8 mouse cellular contexts compared by ENCODE assay signal in genomic region chr11:70520178-70520769, GRCm38 (mm10). TPM values are rescaled to one million over a fixed set of nuclear protein-coding genes. Genes with fewer than 3 reads are reported as not detected.
DNase-seq lines count a peak whose midpoint lies in the region; ATAC-seq and TF ChIP-seq lines count a peak whose summit lies in the region.

No protein-coding gene starts in this region.

- no peaks in the 10 kb centered on the region for H3K9me3 ChIP-seq in ES-E14 (ENCODE audit: control insufficient read depth, insufficient read depth, low read depth, low read length)
- no peaks in the 10 kb centered on the region for H3K9me3 ChIP-seq in forebrain, embryonic 11.5 days (ENCODE audit: control insufficient read depth, low read length)
- H3K9me3 ChIP-seq in neural tube, embryonic 12.5 days = no peaks in the 10 kb centered on the region

- H3K27me3 ChIP-seq in forebrain, embryonic 11.5 days (ENCODE audit: control insufficient read depth, insufficient read depth, low read length) = peaks cover 2% of the 10 kb centered on the region
- peaks cover 10% of the 10 kb centered on the region for H3K27me3 ChIP-seq in neural tube, embryonic 12.5 days (replicated peaks)

- peak overlapping the region; percentile 55 to 61 for H3K4me3 ChIP-seq in ES-E14 (ENCODE audit: insufficient read depth in 1 of 2, low read depth in 1 of 2, low read length in 2 of 2, poor library complexity in 1 of 2, severe bottlenecking in 1 of 2)
- H3K4me3 ChIP-seq in forebrain, embryonic 11.5 days (ENCODE audit: low read depth, low read length) = peak overlapping the region; percentile 11; the same call in 1 of the 2 replicates
- H3K4me3 ChIP-seq in neural tube, embryonic 12.5 days = peak overlapping the region; percentile 7; the same call in 1 of the 2 replicates

- H3K9ac ChIP-seq in ES-E14 (ENCODE audit: insufficient read depth, low read depth, low read length, poor library complexity, severe bottlenecking) = peak overlapping the region; percentile 58
- peak overlapping the region; percentile 59 for H3K9ac ChIP-seq in forebrain, embryonic 11.5 days (ENCODE audit: low read length)
- peak overlapping the region; percentile 57 for H3K9ac ChIP-seq in neural tube, embryonic 12.5 days

- ATAC-seq in forebrain, embryonic 11.5 days (replicated peaks; ENCODE audit: low FRiP score) = no peak
- ATAC-seq in neural tube, embryonic 12.5 days (ENCODE audit: low FRiP score, low read depth) = peak; percentile 52
- no peak for ATAC-seq in monocyte, adult 5-6 weeks (replicated peaks; ENCODE audit: insufficient number of reproducible peaks, low FRiP score, low TSS enrichment, poor library complexity, severe bottlenecking)

- in situ Hi-C loops in ES-E14 (cut with MboI; ENCODE audit: low sequenced_read_pairs in 2 of 2, unreplicated experiment in 2 of 2) = no loop called here

- H3K36me3 ChIP-seq in ES-E14 (ENCODE audit: control insufficient read depth, insufficient read depth, low read length, poor library complexity, severe bottlenecking) = no peaks in the 10 kb centered on the region
- H3K36me3 ChIP-seq in forebrain, embryonic 11.5 days (ENCODE audit: control insufficient read depth, insufficient read depth, low read length) = no peaks in the 10 kb centered on the region
- H3K36me3 ChIP-seq in neural tube, embryonic 12.5 days = no peaks in the 10 kb centered on the region

- intact Hi-C loops in heart, postnatal 25 days (cut with DNase I) = no loop called here

- DNase-seq in ES-E14 (ENCODE audit: low read depth, low spot score) (no peak), liver (peak; percentile 26)
- peak; percentile 55 for DNase-seq in adrenal gland, postnatal 10 days
- DNase-seq in forebrain, embryonic 11.5 days (ENCODE audit: low spot score) = peak; percentile 76
- DNase-seq in heart, postnatal 25 days (ENCODE audit: low spot score) = peak; percentile 34
- DNase-seq in thymus, postnatal 14 days = no peak

- H3K4me1 ChIP-seq in ES-E14 (ENCODE audit: control insufficient read depth in 2 of 2, insufficient read depth in 2 of 2, low read length in 2 of 2, poor library complexity in 1 of 2) = peaks cover 0 to 4% of the 10 kb centered on the region in 2 experiments; a peak in 1 of 4 replicates
- H3K4me1 ChIP-seq in forebrain, embryonic 11.5 days (replicated peaks; ENCODE audit: control insufficient read depth, insufficient read depth, low read length) = 0 out of 2 replicates have a peak, but pooled peaks cover 5% of the 10 kb centered on the region
- peaks cover 10% of the 10 kb centered on the region for H3K4me1 ChIP-seq in neural tube, embryonic 12.5 days

- H3K27ac ChIP-seq in ES-E14 (ENCODE audit: insufficient read depth, low read depth, low read length, poor library complexity, severe bottlenecking) = no peak overlapping the region
- H3K27ac ChIP-seq in forebrain, embryonic 11.5 days (ENCODE audit: low read depth, low read length) = 0 out of 2 replicates have a peak overlapping the region, but pooled peaks have one; percentile 3
- no peak overlapping the region for H3K27ac ChIP-seq in neural tube, embryonic 12.5 days

- WGBS in forebrain, embryonic 11.5 days = 11% methylated on average over 41 of the region's 41 CpGs
- 15% methylated on average over 41 of the region's 41 CpGs for WGBS in neural tube, embryonic 12.5 days

- H3K4me2 ChIP-seq in forebrain, embryonic 11.5 days (ENCODE audit: low read depth, low read length, severe bottlenecking) = peak overlapping the region; percentile 50
- H3K4me2 ChIP-seq in neural tube, embryonic 12.5 days (replicated peaks) = peak overlapping the region; percentile 55

TF ChIP-seq in ES-E14, 5 proteins besides CTCF, POLR2A, EP300 and RAD21:
- no peak for TF ChIP-seq MAFK (IDR thresholded peaks at IDR 0.05; ENCODE audit: insufficient read depth, low read depth, low read length)
- TF ChIP-seq ZNF384 (IDR thresholded peaks at IDR 0.05; ENCODE audit: low read depth, low read length) = no peak
- TF ChIP-seq CHD2 (IDR thresholded peaks at IDR 0.05; ENCODE audit: low read depth, low read length) = no peak
- TF ChIP-seq ZC3H11A (IDR thresholded peaks at IDR 0.05; ENCODE audit: borderline replicate concordance, low read depth, low read length) = no peak

RNA-seq across cellular contexts. Expression of gene Gltpd2, which starts 1.3 kb away (rescaled TPM):
- 0.42 and 0.54 TPM in 2 replicates for total RNA-seq in ES-E14 (2012; rRNA removed)
- 1 to 10 TPM; 4.9 to 9.8 TPM for total RNA-seq in adrenal gland, postnatal 10 days (2021)
- polyA plus RNA-seq in forebrain, embryonic 11.5 days (2014; fragmentation: Nextera tagmentation; extraction: Ambion mirVana) = 0.35 and 0.56 TPM in 2 replicates
- total RNA-seq in heart, postnatal 25 days (2021) = not detected
- 0.22 and 0.42 TPM in 2 replicates for polyA plus RNA-seq in neural tube, embryonic 12.5 days (2016; fragmentation: Nextera tagmentation; extraction: Ambion mirVana)
- not detected in 3 replicates for total RNA-seq in monocyte, adult 5-6 weeks (2017)

RNA-seq across cellular contexts. Expression of gene Psmb6, which starts 4.9 kb away (rescaled TPM):
- total RNA-seq in ES-E14 (2012; rRNA removed) = 506 and 612 TPM in 2 replicates
- 100 to 1,000 TPM; 276 to 295 TPM for total RNA-seq in adrenal gland, postnatal 10 days (2021)
- polyA plus RNA-seq in forebrain, embryonic 11.5 days (2014; fragmentation: Nextera tagmentation; extraction: Ambion mirVana) = 812 and 901 TPM in 2 replicates
- total RNA-seq in heart, postnatal 25 days (2021) = 100 to 1,000 TPM; 227 to 230 TPM
- polyA plus RNA-seq in neural tube, embryonic 12.5 days (2016; fragmentation: Nextera tagmentation; extraction: Ambion mirVana) = 779 and 832 TPM in 2 replicates
- total RNA-seq in monocyte, adult 5-6 weeks (2017) = 181 to 224 TPM (median 209 TPM) in 3 replicates

RNA-seq across cellular contexts. Expression of gene Vmo1, which starts 5.9 kb away (rescaled TPM):
- not detected in 2 replicates for total RNA-seq in ES-E14 (2012; rRNA removed)
- total RNA-seq in adrenal gland, postnatal 10 days (2021) = under 1 TPM; 0.42 to 0.48 TPM
- not detected in 2 replicates for polyA plus RNA-seq in forebrain, embryonic 11.5 days (2014; fragmentation: Nextera tagmentation; extraction: Ambion mirVana)
- total RNA-seq in heart, postnatal 25 days (2021) = not detected
- not detected in 2 replicates for polyA plus RNA-seq in neural tube, embryonic 12.5 days (2016; fragmentation: Nextera tagmentation; extraction: Ambion mirVana)
- total RNA-seq in monocyte, adult 5-6 weeks (2017) = not detected in 3 replicates

RNA-seq across cellular contexts. Expression of gene Gm40193, which starts 12.5 kb away (rescaled TPM):
- not detected in 2 replicates for total RNA-seq in ES-E14 (2012; rRNA removed)
- total RNA-seq in adrenal gland, postnatal 10 days (2021) = not detected
- polyA plus RNA-seq in forebrain, embryonic 11.5 days (2014; fragmentation: Nextera tagmentation; extraction: Ambion mirVana) = not detected in 2 replicates
- not detected for total RNA-seq in heart, postnatal 25 days (2021)
- not detected in 2 replicates for polyA plus RNA-seq in neural tube, embryonic 12.5 days (2016; fragmentation: Nextera tagmentation; extraction: Ambion mirVana)
- total RNA-seq in monocyte, adult 5-6 weeks (2017) = not detected in 3 replicates

RNA-seq across cellular contexts. Expression of gene Tm4sf5, which starts 15.2 kb away (rescaled TPM):
- 3.8 and 4.6 TPM in 2 replicates for total RNA-seq in ES-E14 (2012; rRNA removed)
- under 1 TPM; 0.55 to 0.84 TPM for total RNA-seq in adrenal gland, postnatal 10 days (2021)
- 0.91 TPM in 1 of 2 replicates, not detected in the other for polyA plus RNA-seq in forebrain, embryonic 11.5 days (2014; fragmentation: Nextera tagmentation; extraction: Ambion mirVana)
- total RNA-seq in heart, postnatal 25 days (2021) = 1 to 10 TPM in 1 of 2 experiments, under 1 TPM in 1; 0.78 to 1.7 TPM
- polyA plus RNA-seq in neural tube, embryonic 12.5 days (2016; fragmentation: Nextera tagmentation; extraction: Ambion mirVana) = not detected in 2 replicates
- not detected in 3 replicates for total RNA-seq in monocyte, adult 5-6 weeks (2017)

Comparison
In these comparisons a context has a peak if more than half of its experiments do, and no peak if none do; other contexts are left out.
1. DNase-seq: peak in adrenal gland, postnatal 10 days (single experiment), forebrain, embryonic 11.5 days (single experiment), heart, postnatal 25 days (single experiment) and liver (single experiment); none in ES-E14 (single experiment) and thymus, postnatal 14 days (single experiment).
2. H3K4me3 ChIP-seq: peak in every context shown above with its lines; median percentile 58 in ES-E14; 11 in forebrain, embryonic 11.5 days; 7 in neural tube, embryonic 12.5 days.
3. Peak in every context shown above with its lines, with median percentiles within 50 percentile points of each other: H3K9ac ChIP-seq.